Mouse (Mus musculus): ENCODE measurements at regions not wholly inside any gene's neighbourhood (a gene's known extent, or its start where the extent isn't known, plus 50 kb on each side); places are given as distances from the start of the nearest gene placed in this dataset.

DNA sequence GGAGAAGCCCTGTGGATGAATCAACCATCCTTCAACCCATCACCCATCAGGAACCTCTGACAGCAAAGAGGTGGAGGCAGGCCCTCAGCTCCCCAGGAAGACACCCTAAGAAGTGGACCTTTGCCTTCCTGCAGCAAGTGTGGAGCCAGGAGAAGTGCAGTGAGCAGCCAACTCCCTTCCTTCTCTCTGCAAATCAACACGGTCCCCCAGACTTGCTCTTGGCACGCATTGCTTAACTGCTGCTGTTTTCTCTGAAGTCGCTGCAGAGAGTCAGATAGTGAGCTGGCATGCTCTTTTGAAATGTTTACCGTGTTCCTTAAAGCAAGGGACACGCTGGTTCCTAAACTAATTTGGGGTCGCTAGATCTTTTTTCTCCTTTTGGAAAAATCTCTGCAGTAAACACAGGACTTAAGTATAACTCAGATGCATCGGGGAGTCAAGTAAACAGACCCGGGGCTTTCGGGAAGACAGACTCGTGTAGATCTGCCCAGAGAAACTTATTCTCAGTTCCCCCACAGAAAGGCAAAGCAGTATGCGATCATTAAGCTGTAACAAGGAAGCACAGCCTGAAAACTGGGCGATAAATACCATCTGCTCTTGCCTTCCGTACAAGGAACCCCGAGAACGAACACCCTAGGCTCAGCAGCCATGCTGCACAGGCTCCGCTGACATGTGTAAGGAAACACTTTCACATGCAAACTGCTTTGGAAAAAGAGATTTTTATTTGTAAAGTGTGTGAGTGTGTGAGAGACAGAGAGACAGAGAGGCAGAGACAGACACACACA, 231.2 kb upstream of the Dio3 start:
- intact Hi-C loops (cut with DNase I) = loop anchor here (2.0 kb wide), 1 partner anchor 75 kb away; no protein-coding TSS in a partner anchor
- peak in 1 of 2 experiments; percentile 21 for DNase-seq (ENCODE audit: low spot score in 2 of 2)

DNA sequence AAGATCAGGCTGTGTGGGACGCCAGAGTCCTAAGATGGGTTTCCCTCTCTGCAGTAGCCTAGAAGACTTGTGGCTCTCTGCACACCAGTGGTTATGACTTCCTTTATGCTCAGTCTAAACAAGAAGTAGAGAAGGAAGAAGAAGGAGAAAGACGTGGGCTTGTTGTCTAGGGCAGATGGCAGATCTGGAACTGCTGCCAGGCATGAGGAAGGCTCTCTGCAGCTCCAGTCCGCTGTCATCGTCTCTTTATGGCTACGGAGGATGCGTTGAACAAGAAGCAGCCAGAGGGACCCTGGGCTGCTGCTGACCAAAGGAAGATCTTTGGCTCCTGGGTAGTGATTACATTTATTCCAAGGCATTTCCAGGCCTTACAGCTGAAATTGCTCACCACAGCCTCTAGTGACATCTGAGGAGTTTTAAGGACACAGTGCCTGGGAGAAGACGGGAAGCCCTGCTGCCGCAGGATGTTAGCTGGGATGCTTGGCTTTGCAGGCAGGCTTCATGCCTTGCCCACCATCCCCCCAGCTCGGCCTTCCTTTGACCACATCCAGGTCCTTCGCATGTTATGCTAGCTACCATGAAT, 229.6 kb upstream of the Dio3 start:
- intact Hi-C loops (cut with DNase I) = loop anchor here (2.0 kb wide), 1 partner anchor 76 kb away; no protein-coding TSS in a partner anchor
- peak in 1 of 2 experiments; percentile 56 for DNase-seq (ENCODE audit: low spot score in 2 of 2)

- no peak for DNase-seq (ENCODE audit: low spot score in 2 of 2)
- intact Hi-C loops (cut with DNase I) = no loop called here
Measured at GRCm38 (mm10) chr12:110059321-110059720, 219.5 kb upstream of the Dio3 start.

DNA sequence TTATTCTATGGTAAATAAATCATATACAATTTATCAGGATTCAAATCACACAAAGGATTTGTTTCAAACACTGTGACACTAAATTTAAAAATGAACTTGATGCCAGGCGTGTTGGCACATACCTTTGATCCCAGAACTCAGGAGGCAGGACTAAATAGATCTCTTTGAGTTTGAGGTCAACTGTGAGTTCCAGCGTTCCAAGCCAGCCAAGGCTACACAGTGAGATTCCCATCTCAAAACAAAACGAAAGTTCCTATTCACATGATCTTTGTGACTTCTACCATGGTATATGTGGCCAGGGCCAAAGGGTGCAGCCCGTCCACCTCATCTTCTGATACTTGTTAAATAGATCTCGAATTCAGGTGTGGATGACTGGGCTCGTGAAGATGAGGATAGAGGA, 216.9 kb upstream of the Dio3 start:
- DNase-seq (ENCODE audit: low spot score in 2 of 2) = no peak
- intact Hi-C loops (cut with DNase I) = no loop called here

DNA sequence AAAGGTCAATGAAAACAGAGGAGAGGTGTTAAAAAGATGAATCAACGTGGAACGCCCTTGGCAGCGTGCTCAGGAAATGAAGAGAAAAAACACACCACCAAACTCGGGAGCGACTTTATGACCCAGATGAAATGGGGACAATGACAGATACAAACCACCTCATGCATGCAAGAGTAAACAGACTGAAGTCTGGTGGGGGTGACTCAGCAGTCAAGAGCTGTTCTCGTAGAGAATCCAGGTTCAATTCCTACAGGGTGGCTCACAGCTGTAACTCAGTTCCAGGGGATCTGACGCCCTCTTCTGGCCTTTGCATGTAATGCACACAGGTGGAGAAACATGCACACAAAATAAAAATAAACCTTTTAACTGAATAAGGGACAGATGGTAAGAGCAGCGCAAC, 215.9 kb upstream of the Dio3 start:
- intact Hi-C loops (cut with DNase I) = no loop called here
- no peak for DNase-seq (ENCODE audit: low spot score in 2 of 2)

DNA sequence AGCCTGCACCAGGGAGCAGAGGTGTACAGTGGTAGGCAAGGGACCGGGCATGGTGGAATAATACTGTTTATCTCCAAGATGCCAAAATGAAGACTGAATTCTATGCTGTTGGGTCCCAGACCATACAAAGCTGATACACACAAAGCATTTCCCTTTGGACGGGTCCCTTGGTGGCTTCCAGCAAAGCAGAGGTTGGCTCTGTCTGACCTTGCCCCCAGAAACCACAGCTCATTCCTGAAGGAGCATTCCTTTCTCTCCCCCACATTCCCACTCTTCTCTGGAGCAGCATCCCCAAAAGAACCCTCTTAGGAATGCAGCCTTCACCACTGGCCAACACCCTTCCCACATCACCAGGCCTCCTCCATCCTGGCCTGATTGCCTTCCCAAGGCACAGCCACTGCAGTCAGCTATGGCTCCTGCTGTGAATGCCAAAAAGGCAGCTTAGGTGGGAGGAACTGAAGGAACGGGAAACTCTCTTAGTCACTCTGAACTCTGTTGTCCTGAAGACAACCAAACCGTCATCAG, 212.4 kb upstream of the Dio3 start:
- intact Hi-C loops (cut with DNase I) = no loop called here

GRCm38 (mm10) chr12:110070506-110070905, 208.4 kb upstream of the Dio3 start:
- intact Hi-C loops (cut with DNase I) = no loop called here
- no peak for DNase-seq (ENCODE audit: low spot score in 2 of 2)

More for the DNA sequence above, 212.4 kb upstream of the Dio3 start:
- no peak for DNase-seq (ENCODE audit: low spot score in 2 of 2)

DNA sequence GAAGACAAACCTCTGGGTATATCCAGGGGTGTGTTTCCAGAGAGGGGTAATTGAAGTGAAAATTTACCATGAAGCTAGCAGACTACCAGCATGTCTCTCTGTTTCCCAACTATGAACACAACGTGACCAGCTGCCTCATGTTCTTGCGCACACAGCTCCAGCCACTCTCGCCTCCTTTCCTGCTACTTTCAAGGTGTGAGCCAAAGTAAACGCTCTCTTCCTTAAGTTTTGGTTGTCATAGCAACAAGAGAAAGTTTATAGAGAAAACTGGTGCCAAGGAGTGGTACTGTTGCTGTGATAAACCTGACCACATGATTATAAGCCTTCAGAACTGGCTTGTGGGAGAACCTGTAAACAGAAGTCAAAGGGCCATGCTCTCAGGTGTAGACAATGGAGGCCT, 207.0 kb upstream of the Dio3 start:
- DNase-seq (ENCODE audit: low spot score in 2 of 2) = no peak
- intact Hi-C loops (cut with DNase I) = no loop called here

GRCm38 (mm10) chr12:110074921-110075320, 203.9 kb upstream of the Dio3 start:
- intact Hi-C loops (cut with DNase I) = no loop called here

GRCm38 (mm10) chr12:110077211-110077884, 201.5 kb upstream of the Dio3 start:
- intact Hi-C loops (cut with DNase I) = no loop called here

More at GRCm38 (mm10) chr12:110074921-110075320, 203.9 kb upstream of the Dio3 start:
- DNase-seq (ENCODE audit: low spot score in 2 of 2) = no peak

GRCm38 (mm10) chr12:110078081-110078505, 200.8 kb upstream of the Dio3 start:
- intact Hi-C loops (cut with DNase I) = no loop called here

More at GRCm38 (mm10) chr12:110077211-110077884, 201.5 kb upstream of the Dio3 start:
- no peak for DNase-seq (ENCODE audit: low spot score in 2 of 2)

GRCm38 (mm10) chr12:110081831-110082615, 196.8 kb upstream of the Dio3 start:
- no peak for DNase-seq (ENCODE audit: low spot score in 2 of 2)
- intact Hi-C loops (cut with DNase I) = no loop called here

More at GRCm38 (mm10) chr12:110078081-110078505, 200.8 kb upstream of the Dio3 start:
- no peak for DNase-seq (ENCODE audit: low spot score in 2 of 2)

DNA sequence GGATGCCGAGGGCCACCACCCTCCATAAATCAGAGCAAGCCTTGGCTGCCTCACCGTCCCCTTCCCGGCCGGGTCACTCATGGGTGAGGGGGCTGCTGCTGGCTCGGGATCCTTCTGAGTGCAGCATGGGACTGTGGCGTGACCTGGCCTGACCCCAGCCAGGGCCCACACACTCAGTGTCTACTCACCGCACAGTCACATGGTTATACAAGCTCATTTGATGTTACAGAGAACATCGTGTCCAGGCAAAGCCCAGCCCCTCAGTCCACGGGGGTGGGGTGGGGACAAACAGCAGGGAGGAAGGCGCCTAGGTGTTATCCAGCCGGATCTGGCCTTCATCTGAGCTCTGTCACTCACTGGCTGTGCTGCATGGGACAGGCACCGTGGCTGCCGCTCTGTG, 195.9 kb upstream of the Dio3 start:
- intact Hi-C loops (cut with DNase I) = no loop called here
- no peak for DNase-seq (ENCODE audit: low spot score in 2 of 2)

- intact Hi-C loops (cut with DNase I) = no loop called here
- DNase-seq (ENCODE audit: low spot score in 2 of 2) = no peak
Measured at GRCm38 (mm10) chr12:110083471-110083870, 195.4 kb upstream of the Dio3 start.

GRCm38 (mm10) chr12:110086921-110087320, 191.9 kb upstream of the Dio3 start:
- DNase-seq (ENCODE audit: low spot score in 2 of 2) = no peak
- intact Hi-C loops (cut with DNase I) = no loop called here

- no peak for DNase-seq (ENCODE audit: low spot score in 2 of 2)
- intact Hi-C loops (cut with DNase I) = no loop called here
Measured at GRCm38 (mm10) chr12:110087812-110088211, 191.1 kb upstream of the Dio3 start.

- intact Hi-C loops (cut with DNase I) = no loop called here
- no peak for DNase-seq (ENCODE audit: low spot score in 2 of 2)
Measured at GRCm38 (mm10) chr12:110102186-110102585, 176.7 kb upstream of the Dio3 start.

DNA sequence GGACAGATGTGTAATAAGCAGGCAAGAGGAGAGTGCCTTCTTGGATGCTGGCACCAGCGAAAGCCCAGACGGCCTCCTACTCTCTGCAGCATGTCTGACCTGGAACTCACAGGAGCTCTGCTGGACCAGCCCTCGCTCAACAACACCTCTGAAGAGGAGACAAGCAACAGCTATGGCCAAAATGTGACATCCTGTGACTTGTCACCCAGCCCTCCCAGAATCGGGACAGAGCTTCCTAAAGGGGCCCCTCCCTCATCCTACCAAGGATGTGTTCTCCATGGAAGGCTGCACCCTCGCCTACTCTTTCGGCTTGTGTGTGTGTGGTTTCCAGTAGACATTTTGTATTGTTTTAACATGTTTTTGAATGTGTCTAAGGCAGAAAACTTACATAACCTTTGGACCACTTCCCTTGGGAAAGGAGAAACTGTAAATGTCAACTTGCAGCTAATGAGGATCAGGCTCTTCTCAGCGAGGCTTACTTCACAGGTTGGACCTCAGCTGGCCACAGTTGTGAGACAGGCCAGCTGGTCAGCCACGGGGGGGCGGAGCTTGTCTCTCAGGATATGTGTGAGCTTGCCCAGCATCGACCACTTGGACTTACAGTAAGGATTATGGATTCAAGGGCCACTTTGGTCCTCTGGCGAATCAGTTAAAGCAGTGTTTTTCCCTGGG, 166.7 kb upstream of the Dio3 start:
- intact Hi-C loops (cut with DNase I) = no loop called here
- no peak for DNase-seq (ENCODE audit: low spot score in 2 of 2)

DNA sequence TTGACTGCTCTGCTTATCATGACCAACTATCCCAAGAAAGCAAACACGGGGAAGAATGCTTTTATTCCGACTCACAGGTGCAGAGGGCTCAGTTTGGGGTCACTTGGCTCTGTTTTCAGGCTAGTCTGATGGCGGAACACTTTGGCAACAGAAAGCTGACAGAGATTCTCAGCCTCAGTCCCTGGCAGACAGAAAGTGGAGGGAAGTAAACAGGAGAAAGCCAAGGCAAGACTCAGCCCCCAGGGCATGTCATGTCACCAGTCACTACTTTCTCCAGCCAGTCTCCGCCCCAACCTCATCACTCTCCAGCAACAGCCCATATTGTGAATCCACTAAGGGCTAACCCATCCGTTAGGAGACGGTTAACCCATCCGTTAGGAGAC, 166.2 kb upstream of the Dio3 start:
- intact Hi-C loops (cut with DNase I) = no loop called here
- no peak for DNase-seq (ENCODE audit: low spot score in 2 of 2)
